Mouse (Mus musculus) cerebellum, adult 2 months (tissue): ENCODE data around the gene Vmn1r197. TPM values are rescaled to one million over a fixed set of nuclear protein-coding genes. Genes with fewer than 3 reads are reported as not detected.
"Not testable (repeated sequence)": the region's sequence is repeated elsewhere in the genome, so short reads cannot be mapped to it uniquely, and the experiment has no call there.

Experiments used
- DNase-seq, 2 experiments: peaks; one replicate each; pipeline ENCODE4 v3.0.0; 2021
- H3K27ac ChIP-seq: fragments of 200-500 bp; 2 replicates; pipeline ENCODE4 v1.5.1; 2012; ENCODE audit warnings: low read length, control low read depth, inconsistent platforms; ENCODE audit not compliant: insufficient read depth
- H3K27me3 ChIP-seq: fragments of 200-500 bp; 2 replicates; pipeline ENCODE4 v1.6.1; 2012; ENCODE audit warnings: inconsistent platforms, mild to moderate bottlenecking, low read length, moderate library complexity; ENCODE audit not compliant: control insufficient read depth, insufficient read depth
- H3K4me1 ChIP-seq: fragments of 200-500 bp; 2 replicates; pipeline ENCODE4 v1.6.1; 2011; ENCODE audit warnings: low read length; ENCODE audit not compliant: control insufficient read depth, insufficient read depth
- H3K4me3 ChIP-seq: fragments of 200-500 bp; replicated peaks from 2 replicates; pipeline ENCODE3; 2011; ENCODE audit warnings: mild to moderate bottlenecking, low read depth, low read length, control low read depth; ENCODE audit not compliant: insufficient read depth
- CTCF ChIP-seq: fragments of 200-500 bp; IDR thresholded peaks from 2 replicates; pipeline ENCODE4 v1.5.1; 2011; ENCODE audit warnings: low read depth, mild to moderate bottlenecking, control low read depth, low read length, moderate library complexity, borderline replicate concordance; ENCODE audit not compliant: insufficient read depth
- POLR2A ChIP-seq: fragments of 200-500 bp; IDR thresholded peaks from 2 replicates; pipeline ENCODE4 v1.6.1; 2011; ENCODE audit warnings: low read length, control low read depth, borderline replicate concordance; ENCODE audit not compliant: insufficient read depth
- WGBS: fragments of 180-500 bp; shearing (Covaris S2); methylation state at CpG from one replicate; pipeline ENCODE4 v1.1.7; 2018; 5-methylcytosine and 5-hydroxymethylcytosine counted together
- polyA plus RNA-seq: library from polyadenylated mRNA; depleted of rRNA; stranded (reverse); fragments of >200 nt; gene quantifications from 2 replicates; pipeline ENCODE4 v1.2.3, GENCODE M21; 2012; rRNA removed

The Vmn1r197 gene
- polyA plus RNA-seq = not detected in 2 replicates

DNA sequence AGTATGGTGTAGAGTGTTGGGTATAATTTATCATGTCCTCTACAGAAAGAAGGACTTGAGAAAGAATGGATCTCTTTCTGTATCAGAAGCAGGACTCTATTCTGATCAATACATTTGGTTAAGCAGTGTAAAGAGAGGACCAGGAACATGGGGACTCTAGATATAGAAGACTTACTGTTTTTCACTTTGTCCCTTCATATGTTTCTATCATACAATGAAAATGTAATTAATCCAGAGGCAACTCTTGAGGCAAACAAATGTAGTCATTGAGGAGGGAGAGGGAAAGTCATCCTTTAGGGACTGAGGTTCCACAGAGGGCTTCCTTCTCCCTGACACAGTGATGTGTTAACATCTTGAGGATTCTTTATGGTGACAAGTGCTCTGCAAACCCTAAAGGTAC is at the start of gene Vmn1r197:
Vmn1r197 (plus strand) TSS at position 301 of the 400 bp plus-strand sequence.
- H3K4me1 ChIP-seq = no peaks in the 10 kb centered on the region
- no peak for DNase-seq
- no peak for TF ChIP-seq CTCF
- TF ChIP-seq POLR2A = no peak
- H3K27ac ChIP-seq = no peak within 1 kb of the TSS
- no peak within 1 kb of the TSS for H3K4me3 ChIP-seq
- no peaks in the 10 kb centered on the region for H3K27me3 ChIP-seq

DNA sequence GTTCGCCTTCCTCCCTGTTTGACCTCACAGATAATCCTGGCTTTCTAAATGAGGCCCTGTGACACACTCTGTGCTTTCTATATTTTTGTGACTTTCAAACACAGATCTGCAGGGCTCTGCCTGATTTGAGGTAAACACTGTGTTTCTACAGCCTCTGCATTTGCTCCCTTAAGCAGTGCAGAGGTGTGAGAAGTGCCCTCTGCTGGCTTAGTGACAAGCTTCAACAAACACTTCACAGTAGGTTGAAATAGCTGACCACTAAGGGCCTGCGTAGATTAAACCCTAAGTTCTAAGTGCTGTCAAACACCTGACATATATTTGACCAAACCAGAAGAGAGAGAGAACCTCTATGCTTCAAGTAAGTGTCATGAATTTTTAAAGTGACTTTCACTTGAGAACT is 39.8 kb upstream of the Vmn1r197 start:
- no peak overlapping the region for H3K27ac ChIP-seq
- TF ChIP-seq POLR2A (no peak), CTCF (no peak)
- H3K4me1 ChIP-seq = no peaks in the 10 kb centered on the region
- WGBS = 75% methylated on average over 2 of the region's 2 CpGs
- no peak overlapping the region for H3K4me3 ChIP-seq
- no peaks in the 10 kb centered on the region for H3K27me3 ChIP-seq
- no peak for DNase-seq

DNA sequence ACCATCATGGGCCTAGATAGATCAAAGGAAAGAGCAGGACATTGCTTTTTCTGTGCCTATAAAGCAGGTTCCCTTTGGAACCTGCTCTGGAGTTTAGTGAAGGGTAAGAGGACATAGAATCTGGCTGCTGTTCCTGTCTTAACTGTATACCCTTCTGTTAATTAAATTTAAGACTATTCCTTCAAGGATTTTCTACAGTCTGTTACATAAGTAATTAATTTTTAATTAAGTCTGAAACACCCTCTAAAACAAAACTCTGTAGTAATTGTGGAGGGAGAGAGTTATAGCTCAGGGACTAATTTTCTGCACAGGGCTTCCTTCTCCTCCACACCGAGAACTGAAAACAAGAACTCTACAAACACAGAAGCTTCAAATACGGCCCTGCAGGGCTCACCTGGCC is 34.8 kb upstream of the Vmn1r197 start, which contains the start of gene Vmn1r196:
Vmn1r196 (plus strand) TSS at position 301 of the 400 bp plus-strand sequence.
- Histone ChIP-seq H3K4me1 (no peaks in the 10 kb centered on the region), H3K4me3 (no peak within 1 kb of the TSS), H3K27me3 (no peaks in the 10 kb centered on the region), H3K27ac (no peak within 1 kb of the TSS)
- TF ChIP-seq CTCF (no peak), POLR2A (no peak)
- DNase-seq = no peak
- 74% methylated on average over 2 of the region's 2 CpGs for WGBS

DNA sequence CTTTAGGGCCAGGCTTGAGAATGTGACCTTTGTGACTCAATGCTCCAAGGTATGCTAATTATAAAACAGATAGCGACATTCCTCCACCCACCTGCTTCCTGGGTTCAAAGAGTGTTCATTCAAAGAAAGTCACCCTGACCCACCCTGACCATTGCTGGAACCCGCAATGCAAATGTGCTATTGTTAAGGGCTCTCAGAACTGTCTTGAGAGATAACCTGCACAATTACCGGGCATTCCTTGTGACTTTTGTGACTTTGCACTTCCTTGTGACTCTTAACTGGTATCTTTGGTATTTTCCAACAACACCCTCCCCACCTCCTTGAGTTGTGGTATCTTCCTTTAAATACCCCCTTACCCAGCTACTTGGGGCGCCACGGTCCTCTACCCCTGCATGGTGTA is 16.3 kb upstream of the Vmn1r197 start:
- not testable (repeated sequence) for H3K27me3 ChIP-seq, H3K27ac ChIP-seq

DNA sequence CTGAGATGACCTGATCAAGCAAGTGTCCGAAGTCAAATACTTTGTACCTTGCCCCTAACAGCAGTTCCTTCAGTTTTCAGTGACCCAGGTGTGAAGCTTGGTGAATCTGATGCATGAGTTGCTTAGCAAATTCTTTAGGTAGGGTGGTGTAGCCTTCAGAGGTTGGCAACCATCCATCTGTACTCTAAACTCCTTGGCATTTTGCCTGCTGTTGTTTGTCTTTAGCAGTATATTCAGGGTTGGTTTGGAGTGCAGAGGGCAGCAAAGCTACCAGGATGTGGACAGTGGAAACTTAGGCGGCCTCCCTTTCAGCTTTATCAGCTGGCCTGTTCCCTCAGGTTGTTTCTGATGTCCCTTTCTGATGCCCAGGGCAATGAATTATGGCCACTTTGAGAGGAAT is 9.0 kb upstream of the Vmn1r197 start:
- TF ChIP-seq POLR2A (no peak), CTCF (no peak)
- H3K4me1 ChIP-seq = no peaks in the 10 kb centered on the region
- whole genome bisulfite sequencing = 70% methylated on average over 2 of the region's 2 CpGs
- DNase-seq = no peak
- H3K27ac ChIP-seq = no peak overlapping the region
- no peak overlapping the region for H3K4me3 ChIP-seq
- no peaks in the 10 kb centered on the region for H3K27me3 ChIP-seq

More for the DNA sequence above, 16.3 kb upstream of the Vmn1r197 start:
- WGBS = 86% methylated on average over 5 of the region's 5 CpGs
- H3K4me1 ChIP-seq, H3K4me3 ChIP-seq, DNase-seq: not testable (repeated sequence)

DNA sequence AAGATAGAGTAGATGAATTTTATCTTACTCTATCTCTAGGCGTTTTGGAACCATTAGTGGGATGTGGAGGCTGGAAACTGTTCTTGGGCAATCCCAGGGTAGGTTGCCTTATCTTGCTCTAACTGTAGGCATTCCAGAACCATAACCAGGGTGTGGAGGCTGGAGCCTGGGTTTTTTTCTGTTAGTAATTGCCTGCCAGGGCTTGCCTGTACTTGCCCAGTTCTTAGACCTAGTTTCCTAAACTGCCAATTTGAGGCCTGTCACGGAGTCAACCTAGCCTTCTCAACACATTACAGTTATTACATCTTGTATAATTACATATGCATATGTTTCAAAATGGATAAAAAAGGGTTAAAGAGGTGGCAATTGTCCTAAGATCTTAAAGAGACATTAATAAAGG is 7.0 kb upstream of the Vmn1r197 start:
- Histone ChIP-seq H3K4me3 (no peak overlapping the region), H3K27me3 (no peaks in the 10 kb centered on the region), H3K27ac (no peak overlapping the region), H3K4me1 (no peaks in the 10 kb centered on the region)
- no peak for TF ChIP-seq CTCF
- TF ChIP-seq POLR2A = no peak
- WGBS = 77% methylated on average over 2 of the region's 2 CpGs
- no peak for DNase-seq

DNA sequence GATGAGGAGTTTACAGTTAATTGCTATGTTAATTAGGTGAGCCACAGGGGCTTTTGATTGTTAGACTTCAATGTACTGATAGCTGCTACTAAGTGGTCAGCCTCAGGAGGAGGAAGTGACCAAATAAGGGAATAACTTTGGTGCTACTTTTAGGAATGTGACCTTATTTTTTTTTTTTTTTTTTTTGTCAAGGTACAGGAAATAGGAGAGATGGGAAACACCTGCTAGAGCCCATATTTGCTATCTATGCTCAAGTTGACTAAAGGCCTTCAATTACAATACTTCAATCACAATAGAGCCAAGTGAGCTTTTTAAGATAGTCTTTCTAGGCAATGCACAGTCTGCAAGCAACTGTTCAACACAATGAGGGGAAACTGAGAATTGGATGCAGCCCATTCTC is 4.3 kb upstream of the Vmn1r197 start:
- H3K4me3 ChIP-seq = no peak overlapping the region
- no peak for TF ChIP-seq POLR2A
- H3K4me1 ChIP-seq = no peaks in the 10 kb centered on the region
- H3K27ac ChIP-seq = no peak overlapping the region
- no peaks in the 10 kb centered on the region for H3K27me3 ChIP-seq
- no peak for DNase-seq

DNA sequence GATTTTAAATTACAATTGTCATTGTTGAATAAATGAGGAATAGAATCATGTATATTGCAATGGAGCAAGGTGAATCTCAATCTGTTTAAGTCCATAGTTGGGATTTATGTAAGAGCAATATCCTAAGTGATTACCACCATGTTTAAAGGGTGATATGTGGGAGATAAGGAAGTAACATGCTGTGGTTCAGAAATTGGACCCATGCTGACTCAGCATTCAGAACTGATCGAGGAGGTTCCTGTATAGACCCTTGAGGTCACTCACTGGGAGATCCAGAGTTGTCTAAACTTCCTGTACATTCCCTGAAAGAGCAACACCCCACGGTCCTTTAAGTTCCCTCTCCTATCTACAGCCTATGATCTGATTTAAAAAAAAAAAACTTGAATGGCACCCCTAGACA is 8.9 kb downstream of the Vmn1r197 start:
- 71% methylated on average over 2 of the region's 2 CpGs for WGBS
- Histone ChIP-seq H3K4me3 (no peak overlapping the region), H3K4me1 (no peaks in the 10 kb centered on the region), H3K27me3 (no peaks in the 10 kb centered on the region), H3K27ac (no peak overlapping the region)
- no peak for DNase-seq
- TF ChIP-seq CTCF (no peak), POLR2A (no peak)

DNA sequence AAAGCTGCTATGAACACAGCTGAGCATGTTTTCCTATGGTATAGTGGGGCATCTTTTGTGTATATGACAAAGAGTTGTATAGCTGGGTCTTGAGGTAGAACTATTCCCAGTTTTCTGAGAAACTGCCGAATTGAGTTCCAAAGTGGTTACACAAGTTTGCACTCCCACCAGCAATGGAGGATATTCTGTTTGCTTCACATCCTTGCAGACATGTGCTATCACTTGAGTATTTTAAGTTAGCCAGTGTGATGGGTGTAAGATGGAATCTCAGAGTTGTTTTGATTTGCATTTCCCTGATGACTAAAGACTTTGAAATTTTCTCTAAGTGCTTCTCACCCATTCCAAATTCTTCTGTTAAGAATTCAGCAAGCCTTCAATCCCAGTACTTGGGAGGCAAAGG is 11.2 kb downstream of the Vmn1r197 start:
- DNase-seq = no peak
- TF ChIP-seq CTCF (no peak), POLR2A (no peak)
- no peak overlapping the region for H3K27ac ChIP-seq
- WGBS = 93% methylated on average over 1 of the region's 1 CpGs
- H3K4me3 ChIP-seq = no peak overlapping the region
- no peaks in the 10 kb centered on the region for H3K4me1 ChIP-seq
- no peaks in the 10 kb centered on the region for H3K27me3 ChIP-seq
